Mouse (Mus musculus) C2C12 (cell line): Measurements from ENCODE around the gene Nhlh1.

Source experiments
- CTCF ChIP-seq: IDR thresholded peaks from one replicate; pipeline ENCODE4 v1.5.1; 2011; ENCODE audit not compliant: control insufficient read depth, insufficient read depth, insufficient read length
- FOSL1 ChIP-seq: IDR thresholded peaks from one replicate; pipeline ENCODE4 v1.8.0; 2011; ENCODE audit warnings: mild to moderate bottlenecking, low read length; ENCODE audit not compliant: poor library complexity, insufficient read depth, severe bottlenecking
- MYOG ChIP-seq: IDR thresholded peaks from one replicate; pipeline ENCODE4 v1.6.1; 2011; ENCODE audit not compliant: control insufficient read depth, insufficient read length; ENCODE audit errors: extremely low read depth
- USF1 ChIP-seq: IDR thresholded peaks from one replicate; pipeline ENCODE4 v1.6.1; 2011; ENCODE audit warnings: low read depth, mild to moderate bottlenecking, control low read depth, moderate library complexity

- TF ChIP-seq FOSL1 (no peak), MYOG (no peak), CTCF (no peak), USF1 (no peak)
Observed at GRCm38 (mm10) chr1:172007761-172008160, 49.6 kb downstream of the Nhlh1 start.
